Mouse (Mus musculus) heart, adult 2 months (tissue): ENCODE measurements around the gene Pqlc2.

Experiments used
- CTCF ChIP-seq: fragments of 200-600 bp; IDR thresholded peaks from 2 replicates; pipeline ENCODE4 v1.8.1; 2022; ENCODE audit warnings: antibody characterized with exemption, mild to moderate bottlenecking, moderate library complexity
- EP300 ChIP-seq: fragments of 200-500 bp; IDR thresholded peaks from 2 replicates; pipeline ENCODE4 v1.6.1; 2011; ENCODE audit warnings: low read depth, low read length, control low read depth; ENCODE audit not compliant: insufficient read depth
- POLR2A ChIP-seq: fragments of 200-500 bp; IDR thresholded peaks from 2 replicates; pipeline ENCODE4 v1.6.1; 2011; ENCODE audit warnings: mild to moderate bottlenecking, low read depth, low read length, control low read depth; ENCODE audit not compliant: insufficient read depth

GRCm38 (mm10) chr4:139265783-139266499 is 44.6 kb downstream of the Pqlc2 start:
- TF ChIP-seq CTCF (no peak), POLR2A (no peak), EP300 (no peak)
